Mouse (Mus musculus): ENCODE results near the gene Gm6526. TPM values are rescaled to one million over a fixed set of nuclear protein-coding genes. Genes with fewer than 3 reads are reported as not detected.
A peak's percentile ranks its signal among the peaks of the same experiment; 100 is the strongest.
"Not testable (repeated sequence)": the region's sequence is repeated elsewhere in the genome, so short reads cannot be mapped to it uniquely, and the experiment has no call there.

Gene Gm6526
- not detected in 2 replicates for polyA plus RNA-seq (2014; fragmentation: Nextera tagmentation; extraction: Ambion mirVana)

GRCm38 (mm10) chr14:43747566-43747965 lies at the start of gene Gm6526:
TSS of gene Gm6526 (plus strand) at chr14:43747866.
- not testable (repeated sequence) for ATAC-seq (replicated peaks; ENCODE audit: insufficient number of reproducible peaks, low FRiP score, low TSS enrichment); H3K27ac ChIP-seq (ENCODE audit: low read depth, low read length); H3K4me1 ChIP-seq (ENCODE audit: control insufficient read depth, insufficient read depth, low read length); H3K27me3 ChIP-seq (ENCODE audit: control insufficient read depth, insufficient read depth, low read length); H3K4me2 ChIP-seq; H3K9me3 ChIP-seq (replicated peaks; ENCODE audit: control insufficient read depth, low read length); H3K36me3 ChIP-seq (ENCODE audit: control insufficient read depth, insufficient read depth, low read length); H3K9ac ChIP-seq (ENCODE audit: low read depth, low read length); H3K4me3 ChIP-seq (ENCODE audit: low read depth, low read length)
- 73% methylated on average over 4 of the region's 4 CpGs for WGBS (ENCODE audit: insufficient replicate concordance)

- H3K4me3 ChIP-seq (ENCODE audit: low read depth, low read length); ATAC-seq (replicated peaks; ENCODE audit: insufficient number of reproducible peaks, low FRiP score, low TSS enrichment); H3K36me3 ChIP-seq (ENCODE audit: control insufficient read depth, insufficient read depth, low read length); H3K4me1 ChIP-seq (ENCODE audit: control insufficient read depth, insufficient read depth, low read length); H3K27me3 ChIP-seq (ENCODE audit: control insufficient read depth, insufficient read depth, low read length); H3K27ac ChIP-seq (ENCODE audit: low read depth, low read length); H3K9ac ChIP-seq (ENCODE audit: low read depth, low read length); H3K9me3 ChIP-seq (replicated peaks; ENCODE audit: control insufficient read depth, low read length); H3K4me2 ChIP-seq: not testable (repeated sequence)
- 79% methylated on average over 1 of the region's 3 CpGs for WGBS (ENCODE audit: insufficient replicate concordance)
Observed at GRCm38 (mm10) chr14:43727385-43727784, 20.3 kb upstream of the Gm6526 start, which contains the start of gene Gm16506. TSS of gene Gm16506 (minus strand) at chr14:43727485.

GRCm38 (mm10) chr14:43784645-43785044 lies 37.0 kb downstream of the Gm6526 start, which contains the start of gene Gm8180:
TSS of gene Gm8180 (minus strand) at chr14:43784745.
- not testable (repeated sequence) for H3K9ac ChIP-seq (ENCODE audit: low read depth, low read length); ATAC-seq (replicated peaks; ENCODE audit: insufficient number of reproducible peaks, low FRiP score, low TSS enrichment); H3K4me3 ChIP-seq (ENCODE audit: low read depth, low read length); H3K36me3 ChIP-seq (ENCODE audit: control insufficient read depth, insufficient read depth, low read length); H3K27me3 ChIP-seq (ENCODE audit: control insufficient read depth, insufficient read depth, low read length); H3K9me3 ChIP-seq (replicated peaks; ENCODE audit: control insufficient read depth, low read length); H3K4me1 ChIP-seq (ENCODE audit: control insufficient read depth, insufficient read depth, low read length); H3K4me2 ChIP-seq; H3K27ac ChIP-seq (ENCODE audit: low read depth, low read length)
- WGBS (ENCODE audit: insufficient replicate concordance), result 83% methylated on average over 3 of the region's 3 CpGs

GRCm38 (mm10) chr14:43793811-43794210 lies 46.1 kb downstream of the Gm6526 start:
- not testable (repeated sequence) for H3K4me1 ChIP-seq (ENCODE audit: control insufficient read depth, insufficient read depth, low read length); H3K4me3 ChIP-seq (ENCODE audit: low read depth, low read length); ATAC-seq (replicated peaks; ENCODE audit: insufficient number of reproducible peaks, low FRiP score, low TSS enrichment); H3K9me3 ChIP-seq (replicated peaks; ENCODE audit: control insufficient read depth, low read length); H3K9ac ChIP-seq (ENCODE audit: low read depth, low read length); H3K27me3 ChIP-seq (ENCODE audit: control insufficient read depth, insufficient read depth, low read length); H3K36me3 ChIP-seq (ENCODE audit: control insufficient read depth, insufficient read depth, low read length); H3K27ac ChIP-seq (ENCODE audit: low read depth, low read length); H3K4me2 ChIP-seq
- 55% methylated on average over 5 of the region's 5 CpGs for WGBS (ENCODE audit: insufficient replicate concordance)

GRCm38 (mm10) chr14:43796069-43796904 lies 48.6 kb downstream of the Gm6526 start:
- no peak overlapping the region for H3K27ac ChIP-seq (ENCODE audit: low read depth, low read length)
- H3K9ac ChIP-seq (ENCODE audit: low read depth, low read length), result peak overlapping the region; percentile 39; the same call in 1 of the 2 replicates
- H3K4me1 ChIP-seq (ENCODE audit: control insufficient read depth, insufficient read depth, low read length), result no peaks in the 10 kb centered on the region
- no peaks in the 10 kb centered on the region for H3K9me3 ChIP-seq (replicated peaks; ENCODE audit: control insufficient read depth, low read length)
- peak overlapping the region; percentile 21 for H3K4me3 ChIP-seq (ENCODE audit: low read depth, low read length)
- 14% methylated on average over 14 of the region's 14 CpGs for WGBS (ENCODE audit: insufficient replicate concordance)
- no peaks in the 10 kb centered on the region for H3K27me3 ChIP-seq (ENCODE audit: control insufficient read depth, insufficient read depth, low read length)
- H3K36me3 ChIP-seq (ENCODE audit: control insufficient read depth, insufficient read depth, low read length), result no peaks in the 10 kb centered on the region
- H3K4me2 ChIP-seq, result peak overlapping the region; percentile 65
- peak; percentile 73; the same call in 1 of the 2 replicates for ATAC-seq (replicated peaks; ENCODE audit: insufficient number of reproducible peaks, low FRiP score, low TSS enrichment)

GRCm38 (mm10) chr14:43796905-43797470 lies 49.3 kb downstream of the Gm6526 start:
- not testable (repeated sequence) for H3K9me3 ChIP-seq (replicated peaks; ENCODE audit: control insufficient read depth, low read length); H3K27me3 ChIP-seq (ENCODE audit: control insufficient read depth, insufficient read depth, low read length); H3K4me1 ChIP-seq (ENCODE audit: control insufficient read depth, insufficient read depth, low read length); H3K36me3 ChIP-seq (ENCODE audit: control insufficient read depth, insufficient read depth, low read length); H3K27ac ChIP-seq (ENCODE audit: low read depth, low read length)
- WGBS (ENCODE audit: insufficient replicate concordance), result 10% methylated on average over 22 of the region's 23 CpGs
- Histone ChIP-seq H3K4me3 (ENCODE audit: low read depth, low read length) (peak overlapping the region; percentile 21), H3K9ac (ENCODE audit: low read depth, low read length) (peak overlapping the region; percentile 39; the same call in 1 of the 2 replicates), H3K4me2 (peak overlapping the region; percentile 65)
- peak; percentile 69; the same call in 1 of the 2 replicates for ATAC-seq (replicated peaks; ENCODE audit: insufficient number of reproducible peaks, low FRiP score, low TSS enrichment)

GRCm38 (mm10) chr14:43804435-43804834 lies 56.8 kb downstream of the Gm6526 start:
- H3K4me2 ChIP-seq; H3K27me3 ChIP-seq (ENCODE audit: control insufficient read depth, insufficient read depth, low read length); H3K36me3 ChIP-seq (ENCODE audit: control insufficient read depth, insufficient read depth, low read length); H3K4me1 ChIP-seq (ENCODE audit: control insufficient read depth, insufficient read depth, low read length); H3K9ac ChIP-seq (ENCODE audit: low read depth, low read length); H3K4me3 ChIP-seq (ENCODE audit: low read depth, low read length); H3K27ac ChIP-seq (ENCODE audit: low read depth, low read length); ATAC-seq (replicated peaks; ENCODE audit: insufficient number of reproducible peaks, low FRiP score, low TSS enrichment); H3K9me3 ChIP-seq (replicated peaks; ENCODE audit: control insufficient read depth, low read length): not testable (repeated sequence)
- 20% methylated on average over 7 of the region's 7 CpGs for WGBS (ENCODE audit: insufficient replicate concordance)

All from heart, embryonic 11.5 days (tissue).